Mouse (Mus musculus) G1E (cell line): ENCODE results near the gene Ccr4. TPM values are rescaled to one million over a fixed set of nuclear protein-coding genes. Genes with fewer than 3 reads are reported as not detected.

ENCODE experiments used
- ATAC-seq: 2 replicates; pipeline ENCODE4 v1.8.0; 2016; ENCODE audit warnings: mild to moderate bottlenecking; ENCODE audit not compliant: insufficient number of reproducible peaks, poor library complexity, low FRiP score, severe bottlenecking; ENCODE audit errors: extremely low read depth
- DNase-seq: peaks from one replicate; pipeline ENCODE4 v3.0.0; 2012; ENCODE audit warnings: low spot score
- H3K27me3 ChIP-seq: 2 replicates; pipeline ENCODE4 v1.6.1; 2012; ENCODE audit warnings: mild to moderate bottlenecking, low read length, inconsistent platforms; ENCODE audit not compliant: insufficient read depth
- H3K36me3 ChIP-seq: replicated peaks from 2 replicates; pipeline ENCODE3; 2012; ENCODE audit warnings: mild to moderate bottlenecking, inconsistent platforms
- H3K4me1 ChIP-seq: 2 replicates; pipeline ENCODE4 v1.6.1; 2012; ENCODE audit warnings: low read depth, low read length, inconsistent platforms, mixed read lengths; ENCODE audit not compliant: insufficient read depth
- H3K4me3 ChIP-seq: 2 replicates; pipeline ENCODE4 v1.5.1; 2012; ENCODE audit warnings: low read depth, mild to moderate bottlenecking, inconsistent platforms, low read length, moderate library complexity, mixed read lengths
- H3K9me3 ChIP-seq: replicated peaks from 2 replicates; pipeline ENCODE4 v1.6.1; 2012; ENCODE audit warnings: inconsistent platforms
- CTCF ChIP-seq: IDR thresholded peaks from 2 replicates; pipeline ENCODE4 v1.5.1; 2012; ENCODE audit warnings: low read depth, low read length, inconsistent platforms, mixed read lengths
- GATA1 ChIP-seq: IDR thresholded peaks from 2 replicates; pipeline ENCODE4 v1.6.1; 2012; ENCODE audit warnings: borderline replicate concordance, low read length, inconsistent platforms, mixed read lengths
- GATA2 ChIP-seq: IDR thresholded peaks from 2 replicates; pipeline ENCODE4 v1.6.1; 2012; ENCODE audit warnings: low read depth, low read length, inconsistent platforms, borderline replicate concordance
- POLR2AphosphoS5 ChIP-seq: IDR thresholded peaks from 2 replicates; pipeline ENCODE4 v1.6.1; 2012; ENCODE audit warnings: low read depth, low read length, inconsistent platforms; ENCODE audit not compliant: insufficient replicate concordance
- TAL1 ChIP-seq: conservative IDR thresholded peaks from 2 replicates; pipeline ENCODE4 v1.6.1; 2012; ENCODE audit warnings: low read depth, low read length, inconsistent platforms, mixed read lengths
- polyA plus RNA-seq: library from polyadenylated mRNA; stranded (reverse); fragments of >175 nt; gene quantifications from 2 replicates; pipeline ENCODE4 v1.2.3, GENCODE M21; 2012
- total RNA-seq, 2 experiments: library from RNA; stranded (forward) in 1 of 2; stranded (reverse) in 1 of 2; fragments of 200-1000 nt in 1 of 2; fragments of >200 nt in 1 of 2; fragmentation: Nextera tagmentation in 1 of 2; gene quantifications; 2 replicates each; pipeline ENCODE4 v1.2.3; 2014 to 2017

Ccr4 gene
- total and polyA plus RNA-seq, 3 experiments: not detected

DNA sequence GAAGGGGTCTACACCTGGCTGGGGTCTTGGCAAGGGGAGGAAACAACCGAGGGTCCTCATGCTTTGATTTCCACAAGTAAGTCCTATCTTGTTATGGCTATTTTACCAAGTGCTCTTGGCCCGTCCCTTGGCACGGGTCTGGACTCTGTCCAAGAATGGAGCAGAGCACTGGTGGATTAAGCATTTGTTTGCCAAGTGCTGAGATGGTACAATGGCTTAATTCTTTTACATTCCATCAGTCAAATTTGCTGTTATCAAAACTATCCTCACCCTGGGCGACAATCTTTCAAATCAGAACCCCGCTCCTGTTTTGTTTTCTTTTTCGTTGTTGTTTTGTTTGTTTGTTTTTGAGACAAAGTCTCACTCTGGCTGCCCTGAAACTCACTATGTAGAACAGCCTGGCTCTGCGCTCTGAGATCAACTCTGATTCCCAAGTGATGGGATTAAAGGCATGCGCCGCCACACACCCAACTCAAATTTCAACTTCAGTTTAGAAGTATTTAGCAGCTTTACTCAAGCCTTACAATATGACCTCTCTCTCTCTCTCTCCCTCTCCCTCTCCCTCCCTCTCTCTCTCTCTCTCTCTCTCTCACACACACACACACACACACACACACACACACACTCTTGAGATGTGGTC, 40.2 kb upstream of the Ccr4 start:
- Histone ChIP-seq H3K4me1 (no peaks in the 10 kb centered on the region), H3K27me3 (no peaks in the 10 kb centered on the region; the same call in 1 of the 2 replicates), H3K36me3 (no peaks in the 10 kb centered on the region), H3K4me3 (no peak overlapping the region), H3K9me3 (no peaks in the 10 kb centered on the region)
- ATAC-seq (no peak), DNase-seq (no peak)
- TF ChIP-seq GATA1: no peak
- no peak for TF ChIP-seq TAL1
- no peak for TF ChIP-seq CTCF
- no peak for TF ChIP-seq GATA2
- TF ChIP-seq POLR2AphosphoS5: no peak

DNA sequence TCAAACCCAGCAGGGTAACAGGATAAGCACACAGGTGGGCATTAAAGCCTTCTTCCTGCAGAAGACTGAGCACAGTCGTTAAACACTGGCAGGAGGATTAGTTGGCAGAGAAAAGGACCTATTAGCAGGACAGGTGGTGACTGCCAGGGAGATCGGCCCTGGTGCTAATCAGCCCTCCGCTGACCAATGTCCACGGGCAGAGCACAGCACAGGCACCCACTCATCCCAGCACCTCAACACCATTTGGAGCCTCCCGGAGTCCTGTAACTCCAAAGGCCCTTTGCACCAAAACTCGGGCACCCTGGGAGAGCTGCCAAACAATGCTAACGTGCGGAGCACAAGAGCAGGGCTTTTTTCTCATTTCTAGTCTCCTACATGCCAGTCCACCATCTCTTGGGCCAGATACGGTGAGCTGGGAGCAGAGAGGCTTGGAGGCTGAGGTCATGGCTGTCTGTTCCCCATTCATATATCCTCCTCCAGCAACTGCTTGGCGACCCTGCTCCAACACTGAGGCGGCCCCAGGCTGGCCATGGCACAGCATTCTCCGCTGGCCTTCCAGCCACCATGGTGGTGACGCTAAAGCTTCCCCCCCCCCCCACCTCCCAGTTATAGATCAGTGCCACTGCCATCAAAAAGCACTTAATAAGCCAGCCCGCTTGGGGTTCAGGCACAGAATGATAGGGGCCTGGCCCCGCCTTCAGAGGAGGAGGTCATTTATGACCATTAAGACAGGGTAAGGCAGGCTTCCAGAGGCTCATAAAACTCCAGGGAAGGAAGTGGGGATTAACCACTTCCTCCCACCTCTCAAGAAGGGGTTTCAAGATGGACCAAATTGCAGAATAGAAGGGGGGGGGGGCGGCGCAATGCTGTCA, 39.4 kb upstream of the Ccr4 start:
- TF ChIP-seq POLR2AphosphoS5 (no peak), GATA2 (no peak), CTCF (no peak), TAL1 (no peak), GATA1 (no peak)
- Histone ChIP-seq H3K9me3 (no peaks in the 10 kb centered on the region), H3K4me1 (no peaks in the 10 kb centered on the region), H3K4me3 (no peak overlapping the region), H3K36me3 (no peaks in the 10 kb centered on the region), H3K27me3 (no peaks in the 10 kb centered on the region; the same call in 1 of the 2 replicates)
- ATAC-seq (no peak), DNase-seq (no peak)

DNA sequence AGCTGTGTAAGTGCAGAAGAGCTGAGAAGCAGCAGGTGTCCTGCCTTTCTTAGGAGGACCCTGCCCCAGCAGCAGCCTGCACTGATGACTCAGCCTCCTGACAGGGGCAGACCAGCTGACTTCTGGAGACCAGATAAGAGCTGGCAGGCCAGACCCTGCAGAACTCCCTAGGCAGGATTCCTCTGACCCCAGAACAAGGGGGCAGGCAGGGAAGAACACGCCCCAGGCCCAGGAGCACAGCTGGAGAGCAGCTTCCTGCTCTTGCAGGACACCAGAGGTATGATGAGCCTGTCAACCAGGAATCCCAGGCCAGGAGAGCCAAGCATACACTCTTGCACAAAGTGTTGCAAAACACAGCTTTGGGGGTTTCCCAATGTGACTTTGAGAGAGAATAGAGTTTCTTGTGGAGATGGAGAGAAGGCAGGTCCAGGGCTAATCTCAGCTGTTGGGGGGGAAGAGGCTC, 36.6 kb upstream of the Ccr4 start:
- H3K9me3 ChIP-seq: no peaks in the 10 kb centered on the region
- ATAC-seq: no peak
- no peaks in the 10 kb centered on the region for H3K4me1 ChIP-seq

DNA sequence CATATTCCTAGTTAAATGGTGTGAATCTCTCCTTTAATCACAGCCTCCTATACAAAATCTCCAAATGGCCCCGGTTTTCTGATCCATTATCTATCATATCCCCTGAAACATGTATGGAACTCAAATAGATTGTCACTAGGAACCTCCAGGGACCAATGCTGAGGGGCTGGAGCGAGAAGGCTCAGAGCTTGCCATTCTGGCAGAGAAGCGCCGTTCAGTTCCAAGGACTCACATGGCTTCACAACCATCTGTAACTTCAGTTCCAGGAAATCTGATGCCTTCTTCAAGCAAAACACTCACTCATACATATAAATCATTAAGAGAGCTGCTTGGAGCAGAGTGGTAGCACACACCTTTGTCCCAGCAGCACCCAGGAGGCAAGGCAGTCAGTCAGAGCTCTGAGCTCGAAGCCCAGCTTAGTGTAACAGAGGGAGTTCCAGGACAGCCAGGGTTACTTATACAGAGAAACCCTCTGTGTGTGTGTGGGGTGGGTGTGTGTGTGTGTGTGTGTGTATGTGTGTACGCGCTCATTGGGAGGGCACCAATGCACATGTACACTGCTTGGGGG, 34.4 kb upstream of the Ccr4 start:
- no peak overlapping the region for H3K4me3 ChIP-seq
- no peaks in the 10 kb centered on the region; the same call in 1 of the 2 replicates for H3K27me3 ChIP-seq
- H3K4me1 ChIP-seq: no peaks in the 10 kb centered on the region
- ATAC-seq: no peak
- no peak for DNase-seq
- H3K36me3 ChIP-seq: no peaks in the 10 kb centered on the region
- no peaks in the 10 kb centered on the region for H3K9me3 ChIP-seq
- no peak for TF ChIP-seq TAL1
- TF ChIP-seq GATA1: no peak
- TF ChIP-seq CTCF: no peak
- TF ChIP-seq GATA2: no peak
- no peak for TF ChIP-seq POLR2AphosphoS5

More for the DNA sequence above, 36.6 kb upstream of the Ccr4 start:
- Histone ChIP-seq H3K36me3 (no peaks in the 10 kb centered on the region), H3K4me3 (no peak overlapping the region), H3K27me3 (no peaks in the 10 kb centered on the region; the same call in 1 of the 2 replicates)
- DNase-seq: no peak
- no peak for TF ChIP-seq POLR2AphosphoS5
- no peak for TF ChIP-seq GATA1
- TF ChIP-seq GATA2: no peak

DNA sequence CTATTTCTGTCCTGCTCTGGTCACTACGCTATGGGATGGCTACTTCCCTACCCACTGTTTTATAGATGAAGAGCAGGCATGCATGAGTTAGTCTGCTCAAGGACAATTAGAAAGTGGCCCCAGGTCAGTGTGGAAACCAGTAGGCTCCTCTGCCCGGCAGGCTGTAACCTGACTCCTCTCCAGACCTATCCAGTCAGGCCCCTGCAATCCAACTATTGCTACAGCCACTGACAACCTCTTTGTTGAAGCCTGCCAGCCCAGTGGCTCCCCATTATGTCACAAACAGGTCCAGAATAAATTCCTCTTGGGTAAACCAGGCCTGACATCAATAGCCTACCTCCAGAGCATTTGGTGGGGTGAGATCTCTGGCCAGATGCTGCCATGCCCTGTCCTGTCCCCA, 31.9 kb upstream of the Ccr4 start:
- H3K9me3 ChIP-seq: no peaks in the 10 kb centered on the region
- TF ChIP-seq GATA1 (no peak), GATA2 (no peak), TAL1 (no peak), CTCF (no peak), POLR2AphosphoS5 (no peak)
- H3K27me3 ChIP-seq: no peaks in the 10 kb centered on the region; the same call in 1 of the 2 replicates
- H3K4me1 ChIP-seq: no peaks in the 10 kb centered on the region
- ATAC-seq (no peak), DNase-seq (no peak)
- no peaks in the 10 kb centered on the region for H3K36me3 ChIP-seq
- no peak overlapping the region for H3K4me3 ChIP-seq

DNA sequence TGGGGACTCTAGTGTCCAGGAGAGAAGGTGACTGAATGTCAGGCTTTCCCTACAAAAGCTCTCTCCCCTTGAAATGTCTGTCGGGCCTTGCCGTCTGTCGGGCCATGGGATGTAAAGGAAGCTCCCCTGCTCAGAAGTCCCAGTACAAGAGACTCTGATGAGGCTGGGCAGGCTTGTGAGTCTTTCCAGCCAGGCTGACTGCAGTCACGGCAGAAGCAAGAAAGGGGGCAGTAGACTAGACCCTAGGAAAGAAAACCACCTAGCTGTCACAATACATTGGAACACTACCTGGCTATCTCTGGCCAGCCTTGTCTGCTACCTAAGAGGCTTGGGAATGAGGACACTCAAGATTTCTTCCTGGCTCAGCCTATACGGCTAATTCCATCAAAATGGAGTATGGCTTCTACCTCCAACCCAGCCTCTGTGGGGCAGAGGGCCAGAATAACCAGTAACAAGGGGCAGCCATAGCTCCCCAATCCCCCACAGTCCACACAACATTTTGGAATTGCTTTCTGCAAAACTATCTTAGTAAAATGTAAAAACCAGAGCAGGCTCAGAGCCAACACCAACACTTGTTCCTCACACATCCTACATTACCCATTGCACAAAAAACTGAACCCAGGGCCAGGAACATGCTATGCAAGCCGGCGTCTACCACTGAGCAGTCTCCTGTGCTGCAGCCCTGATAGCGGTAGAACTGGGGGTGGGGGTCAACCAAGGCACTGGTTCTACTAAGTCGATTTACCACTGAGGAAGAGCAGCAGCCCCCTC, 30.2 kb upstream of the Ccr4 start:
- no peaks in the 10 kb centered on the region for H3K27me3 ChIP-seq
- TF ChIP-seq TAL1 (no peak), GATA2 (no peak), POLR2AphosphoS5 (no peak), GATA1 (no peak), CTCF (no peak)
- DNase-seq (no peak), ATAC-seq (no peak)
- no peaks in the 10 kb centered on the region for H3K4me1 ChIP-seq
- no peaks in the 10 kb centered on the region for H3K9me3 ChIP-seq
- no peaks in the 10 kb centered on the region for H3K36me3 ChIP-seq
- no peak overlapping the region for H3K4me3 ChIP-seq
